Mouse (Mus musculus) mouse embryonic stem cell (cell line): ENCODE results near the gene Snupn.
"Not testable (repeated sequence)": the region's sequence is repeated elsewhere in the genome, so short reads cannot be mapped to it uniquely, and the experiment has no call there.

ENCODE experiments used
- in situ Hi-C, 2 experiments: fragments of 300-500 bp; cut with MboI; formaldehyde crosslinking; loops; 1 replicate in 1 of 2; 3 replicates in 1 of 2; pipeline ENCODE4 v1.14.3; 2019 to 2020; ENCODE audit warnings: low sequenced_read_pairs in 2 of 2, low pct_unique_long_range_greater_than_20kb in 1 of 2, mixed read lengths in 1 of 2; ENCODE audit not compliant: unreplicated experiment in 1 of 2

Gene Snupn

GRCm38 (mm10) chr9:56950414-56951400 lies at the start of gene Snupn:
Gene Snupn, plus strand, starts transcription at chr9:56950878.
- in situ Hi-C loops = no loop called here

- in situ Hi-C loops = no loop called here
Measured at GRCm38 (mm10) chr9:56901187-56901586, 49.5 kb upstream of the Snupn start.

- in situ Hi-C loops = no loop called here
Measured at GRCm38 (mm10) chr9:56903662-56904061, 47.0 kb upstream of the Snupn start.

- in situ Hi-C loops = no loop called here
Measured at GRCm38 (mm10) chr9:56907549-56907948, 43.1 kb upstream of the Snupn start.

- in situ Hi-C loops = not testable (repeated sequence)
Measured at GRCm38 (mm10) chr9:56909991-56910390, 40.7 kb upstream of the Snupn start.

- in situ Hi-C loops = no loop called here
Measured at GRCm38 (mm10) chr9:56911017-56911416, 39.7 kb upstream of the Snupn start.

GRCm38 (mm10) chr9:56913991-56914390 lies 36.7 kb upstream of the Snupn start:
- in situ Hi-C loops = no loop called here

- in situ Hi-C loops = no loop called here
Measured at GRCm38 (mm10) chr9:56915116-56915515, 35.6 kb upstream of the Snupn start.

GRCm38 (mm10) chr9:56915695-56916410 lies 34.8 kb upstream of the Snupn start:
- in situ Hi-C loops = no loop called here

- in situ Hi-C loops = no loop called here
Measured at GRCm38 (mm10) chr9:56917131-56917530, 33.5 kb upstream of the Snupn start.

GRCm38 (mm10) chr9:56918466-56918865 lies 32.2 kb upstream of the Snupn start:
- in situ Hi-C loops = no loop called here

GRCm38 (mm10) chr9:56922746-56923145 lies 27.9 kb upstream of the Snupn start:
- in situ Hi-C loops = no loop called here

GRCm38 (mm10) chr9:56923841-56924650 lies 26.6 kb upstream of the Snupn start:
- in situ Hi-C loops = no loop called here

- in situ Hi-C loops = no loop called here
Measured at GRCm38 (mm10) chr9:56924651-56925027, 26.0 kb upstream of the Snupn start.

- in situ Hi-C loops = no loop called here
Measured at GRCm38 (mm10) chr9:56925291-56926024, 25.2 kb upstream of the Snupn start.

GRCm38 (mm10) chr9:56926025-56926360 lies 24.7 kb upstream of the Snupn start:
- in situ Hi-C loops = no loop called here

- in situ Hi-C loops = no loop called here
Measured at GRCm38 (mm10) chr9:56926387-56926786, 24.3 kb upstream of the Snupn start.
